Mouse (Mus musculus): ENCODE measurements around the gene Olfr1447. TPM values are rescaled to one million over a fixed set of nuclear protein-coding genes. Genes with fewer than 3 reads are reported as not detected.

The Olfr1447 gene
- polyA plus RNA-seq (2015; fragmentation: Nextera tagmentation; extraction: Ambion mirVana), result not detected in 2 replicates

GRCm38 (mm10) chr19:12903643-12904042 is at the start of gene Olfr1447:
Olfr1447 (minus strand) TSS chr19:12903743.
- ATAC-seq (ENCODE audit: insufficient number of reproducible peaks, insufficient read depth, low FRiP score, low TSS enrichment, low read depth), result no peak
- no peak within 1 kb of the TSS for H3K27ac ChIP-seq
- no peaks in the 10 kb centered on the region for H3K27me3 ChIP-seq
- 89% methylated on average over 1 of the region's 1 CpGs for WGBS
- H3K9ac ChIP-seq, result no peak within 1 kb of the TSS
- no peaks in the 10 kb centered on the region for H3K4me1 ChIP-seq
- peaks cover 3% of the 10 kb centered on the region; the same call in 1 of the 2 replicates for H3K9me3 ChIP-seq
- no peak within 1 kb of the TSS for H3K4me3 ChIP-seq
- no peaks in the 10 kb centered on the region for H3K36me3 ChIP-seq
- no peak within 1 kb of the TSS for H3K4me2 ChIP-seq

- H3K27ac ChIP-seq, result no peak within 1 kb of the TSS
- H3K4me3 ChIP-seq, result no peak within 1 kb of the TSS
- ATAC-seq (ENCODE audit: insufficient number of reproducible peaks, insufficient read depth, low FRiP score, low TSS enrichment, low read depth), result no peak
- no peak within 1 kb of the TSS for H3K4me2 ChIP-seq
- 85% methylated on average over 1 of the region's 1 CpGs for WGBS
- no peak within 1 kb of the TSS for H3K9ac ChIP-seq
- no peaks in the 10 kb centered on the region for H3K27me3 ChIP-seq
- H3K4me1 ChIP-seq, result no peaks in the 10 kb centered on the region
- no peaks in the 10 kb centered on the region for H3K36me3 ChIP-seq
- H3K9me3 ChIP-seq, result peaks cover under 1% of the 10 kb centered on the region; the same call in 1 of the 2 replicates
These were observed 46.4 kb upstream of the Olfr1447 start, which contains the start of gene Olfr1450 for GRCm38 (mm10) chr19:12949958-12950357. Olfr1450 (plus strand) TSS chr19:12950258.

DNA sequence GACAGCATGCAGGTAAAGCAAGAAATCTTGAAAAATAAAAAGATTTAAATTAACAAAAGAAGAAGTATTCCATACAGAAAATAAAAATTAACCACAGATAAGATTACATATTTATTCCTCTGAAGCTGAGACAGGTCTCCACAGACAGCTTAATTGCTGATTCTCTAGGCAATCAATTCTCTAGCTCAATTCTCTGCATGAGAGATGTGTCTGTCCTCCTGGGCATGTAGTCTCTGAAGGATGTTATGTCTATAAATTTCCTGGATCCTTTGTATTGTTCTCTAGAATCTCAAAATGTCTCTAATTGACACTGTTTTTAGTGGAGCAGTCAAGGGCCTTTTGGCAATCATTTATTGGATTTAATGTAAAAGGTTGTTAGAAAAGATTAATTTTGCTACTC is 27.0 kb upstream of the Olfr1447 start, which contains the start of gene Olfr1449:
Gene Olfr1449, plus strand, starts transcription at position 301 of the 400 bp plus-strand sequence.
- Histone ChIP-seq H3K36me3 (no peaks in the 10 kb centered on the region), H3K27ac (no peak within 1 kb of the TSS), H3K27me3 (no peaks in the 10 kb centered on the region), H3K4me2 (no peak within 1 kb of the TSS), H3K4me1 (no peaks in the 10 kb centered on the region), H3K9me3 (0 out of 2 replicates have a peak, but pooled peaks cover 3% of the 10 kb centered on the region), H3K4me3 (no peak within 1 kb of the TSS), H3K9ac (no peak within 1 kb of the TSS)
- no peak for ATAC-seq (ENCODE audit: insufficient number of reproducible peaks, insufficient read depth, low FRiP score, low TSS enrichment, low read depth)

GRCm38 (mm10) chr19:12924319-12924718 is 20.8 kb upstream of the Olfr1447 start, which contains the start of gene Olfr1448:
Olfr1448 (minus strand) TSS chr19:12924419.
- Histone ChIP-seq H3K27me3 (no peaks in the 10 kb centered on the region), H3K4me1 (no peaks in the 10 kb centered on the region), H3K9ac (no peak within 1 kb of the TSS), H3K27ac (no peak within 1 kb of the TSS), H3K4me3 (no peak within 1 kb of the TSS), H3K36me3 (no peaks in the 10 kb centered on the region), H3K9me3 (no peaks in the 10 kb centered on the region), H3K4me2 (no peak within 1 kb of the TSS)
- no peak for ATAC-seq (ENCODE audit: insufficient number of reproducible peaks, insufficient read depth, low FRiP score, low TSS enrichment, low read depth)
- 75% methylated on average over 1 of the region's 1 CpGs for WGBS

GRCm38 (mm10) chr19:12893424-12893823 is 10.1 kb downstream of the Olfr1447 start, which contains the start of gene Olfr1446:
Olfr1446 (minus strand) TSS chr19:12893524.
- no peaks in the 10 kb centered on the region for H3K4me1 ChIP-seq
- H3K27ac ChIP-seq, result no peak within 1 kb of the TSS
- H3K4me3 ChIP-seq, result no peak within 1 kb of the TSS
- H3K9ac ChIP-seq, result no peak within 1 kb of the TSS
- no peaks in the 10 kb centered on the region for H3K9me3 ChIP-seq
- H3K36me3 ChIP-seq, result no peaks in the 10 kb centered on the region
- 80% methylated on average over 1 of the region's 1 CpGs for WGBS
- no peaks in the 10 kb centered on the region for H3K27me3 ChIP-seq
- H3K4me2 ChIP-seq, result no peak within 1 kb of the TSS
- no peak for ATAC-seq (ENCODE audit: insufficient number of reproducible peaks, insufficient read depth, low FRiP score, low TSS enrichment, low read depth)

GRCm38 (mm10) chr19:12883555-12883954 is 20.0 kb downstream of the Olfr1447 start, which contains the start of gene Olfr1445:
Olfr1445 (plus strand) TSS chr19:12883855.
- H3K9ac ChIP-seq, result no peak within 1 kb of the TSS
- no peak within 1 kb of the TSS for H3K27ac ChIP-seq
- ATAC-seq (ENCODE audit: insufficient number of reproducible peaks, insufficient read depth, low FRiP score, low TSS enrichment, low read depth), result no peak
- no peak within 1 kb of the TSS for H3K4me2 ChIP-seq
- no peak within 1 kb of the TSS for H3K4me3 ChIP-seq
- no peaks in the 10 kb centered on the region for H3K4me1 ChIP-seq
- H3K36me3 ChIP-seq, result no peaks in the 10 kb centered on the region
- no peaks in the 10 kb centered on the region for H3K9me3 ChIP-seq
- 86% methylated on average over 2 of the region's 2 CpGs for WGBS
- no peaks in the 10 kb centered on the region for H3K27me3 ChIP-seq

GRCm38 (mm10) chr19:12856983-12857382 is 46.6 kb downstream of the Olfr1447 start, which contains the start of gene Olfr1444:
Olfr1444 (plus strand) TSS chr19:12857283.
- H3K4me3 ChIP-seq, result no peak within 1 kb of the TSS
- no peaks in the 10 kb centered on the region for H3K36me3 ChIP-seq
- no peaks in the 10 kb centered on the region for H3K4me1 ChIP-seq
- no peaks in the 10 kb centered on the region for H3K27me3 ChIP-seq
- H3K27ac ChIP-seq, result no peak within 1 kb of the TSS
- no peaks in the 10 kb centered on the region for H3K9me3 ChIP-seq
- 57% methylated on average over 1 of the region's 1 CpGs for WGBS
- H3K4me2 ChIP-seq, result no peak within 1 kb of the TSS
- ATAC-seq (ENCODE audit: insufficient number of reproducible peaks, insufficient read depth, low FRiP score, low TSS enrichment, low read depth), result no peak
- no peak within 1 kb of the TSS for H3K9ac ChIP-seq

Other genes starting within 250 kb of the Olfr1447 start
- not detected in 2 replicates for gene Olfr1442, start 233.3 kb downstream of the Olfr1447 start, polyA plus RNA-seq (2015; fragmentation: Nextera tagmentation; extraction: Ambion mirVana)
- not detected in 2 replicates for gene Olfr1443, start 225.6 kb downstream of the Olfr1447 start, polyA plus RNA-seq (2015; fragmentation: Nextera tagmentation; extraction: Ambion mirVana)
- gene Keg1, start 208.0 kb downstream of the Olfr1447 start, polyA plus RNA-seq (2015; fragmentation: Nextera tagmentation; extraction: Ambion mirVana), result not detected in 2 replicates
- 1.4 and 1.9 TPM in 2 replicates for gene Cntf, start 138.1 kb downstream of the Olfr1447 start, polyA plus RNA-seq (2015; fragmentation: Nextera tagmentation; extraction: Ambion mirVana)
- 14.9 and 16.8 TPM in 2 replicates for gene Zfp91, start 107.6 kb downstream of the Olfr1447 start, polyA plus RNA-seq (2015; fragmentation: Nextera tagmentation; extraction: Ambion mirVana)
- gene Lpxn, start 107.5 kb downstream of the Olfr1447 start, polyA plus RNA-seq (2015; fragmentation: Nextera tagmentation; extraction: Ambion mirVana), result 1.2 and 2.3 TPM in 2 replicates
- gene Gm5244, start 57.1 kb downstream of the Olfr1447 start, polyA plus RNA-seq (2015; fragmentation: Nextera tagmentation; extraction: Ambion mirVana), result not detected in 2 replicates
- gene Olfr1444, start 46.5 kb downstream of the Olfr1447 start, polyA plus RNA-seq (2015; fragmentation: Nextera tagmentation; extraction: Ambion mirVana), result not detected in 2 replicates
- not detected in 2 replicates for gene Olfr1445, start 19.9 kb downstream of the Olfr1447 start, polyA plus RNA-seq (2015; fragmentation: Nextera tagmentation; extraction: Ambion mirVana)
- gene Olfr1446, start 10.2 kb downstream of the Olfr1447 start, polyA plus RNA-seq (2015; fragmentation: Nextera tagmentation; extraction: Ambion mirVana), result not detected in 2 replicates
- not detected in 2 replicates for gene Olfr1448, start 20.7 kb upstream of the Olfr1447 start, polyA plus RNA-seq (2015; fragmentation: Nextera tagmentation; extraction: Ambion mirVana)
- gene Olfr1449, start 27.1 kb upstream of the Olfr1447 start, polyA plus RNA-seq (2015; fragmentation: Nextera tagmentation; extraction: Ambion mirVana), result not detected in 2 replicates
- 0.08 TPM in 1 of 2 replicates, not detected in the other for gene Olfr1450, start 46.5 kb upstream of the Olfr1447 start, polyA plus RNA-seq (2015; fragmentation: Nextera tagmentation; extraction: Ambion mirVana)
- not detected in 2 replicates for gene Olfr1451, start 91.3 kb upstream of the Olfr1447 start, polyA plus RNA-seq (2015; fragmentation: Nextera tagmentation; extraction: Ambion mirVana)
- not detected in 2 replicates for gene Olfr1453, start 124.6 kb upstream of the Olfr1447 start, polyA plus RNA-seq (2015; fragmentation: Nextera tagmentation; extraction: Ambion mirVana)
- gene Olfr1454, start 156.9 kb upstream of the Olfr1447 start, polyA plus RNA-seq (2015; fragmentation: Nextera tagmentation; extraction: Ambion mirVana), result not detected in 2 replicates
- gene Olfr1457, start 194.1 kb upstream of the Olfr1447 start, polyA plus RNA-seq (2015; fragmentation: Nextera tagmentation; extraction: Ambion mirVana), result not detected in 2 replicates
- not detected in 2 replicates for gene Olfr1458, start 203.0 kb upstream of the Olfr1447 start, polyA plus RNA-seq (2015; fragmentation: Nextera tagmentation; extraction: Ambion mirVana)
- not detected in 2 replicates for gene Olfr1459, start 245.8 kb upstream of the Olfr1447 start, polyA plus RNA-seq (2015; fragmentation: Nextera tagmentation; extraction: Ambion mirVana)